Mouse (Mus musculus) erythroblast, embryonic 14.5 days (primary cell): ENCODE results near the gene Gpx1.

Experiments
- GATA1 ChIP-seq: IDR thresholded peaks from 2 replicates; pipeline ENCODE4 v1.6.1; 2012; ENCODE audit warnings: low read length, inconsistent platforms, mixed read lengths
- TAL1 ChIP-seq: IDR thresholded peaks from 3 replicates; pipeline ENCODE4 v1.6.1; 2012; ENCODE audit warnings: low read length, inconsistent platforms, mixed read lengths

DNA sequence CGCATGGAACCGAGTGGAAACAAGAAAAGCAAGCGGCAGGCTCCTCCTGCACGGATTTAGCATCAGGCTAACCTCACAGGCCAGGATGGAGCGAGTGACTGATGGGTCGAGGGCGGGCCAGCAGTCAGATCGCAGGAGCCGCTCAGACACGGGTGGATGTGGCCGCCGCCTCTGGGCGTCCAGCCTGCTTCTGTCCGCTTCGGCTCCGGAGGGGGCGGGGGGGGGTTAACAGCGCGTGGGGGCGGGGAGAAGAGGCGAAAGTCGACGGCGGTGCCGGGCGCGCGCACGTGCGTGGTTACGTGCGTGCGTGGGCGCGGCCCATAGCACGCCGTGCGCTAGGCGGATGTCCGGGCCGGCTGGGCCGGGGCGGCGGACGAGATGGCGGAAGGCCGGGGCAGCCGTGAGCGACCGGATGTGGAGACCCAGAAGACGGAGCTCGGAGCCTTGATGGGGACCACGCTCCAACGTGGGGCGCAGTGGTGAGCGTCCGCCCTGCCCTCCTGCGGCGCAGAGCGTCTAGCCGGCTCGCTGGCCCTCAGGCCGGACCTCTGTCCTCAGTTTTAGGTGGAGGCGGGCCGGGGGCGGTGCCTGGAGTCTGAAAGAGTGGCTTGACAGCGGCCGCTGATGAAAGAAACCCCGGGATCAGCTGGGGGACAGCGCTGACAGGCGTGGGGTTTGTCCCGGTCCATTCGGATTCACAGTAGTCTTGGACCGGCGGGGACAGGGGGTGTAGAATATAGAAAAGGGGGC is 9.0 kb downstream of the Gpx1 start, which contains the start of gene Usp4:
- no peak for TF ChIP-seq GATA1
- TF ChIP-seq TAL1, result no peak
